Mouse (Mus musculus): ENCODE measurements around the gene Id1. TPM values are rescaled to one million over a fixed set of nuclear protein-coding genes. Genes with fewer than 3 reads are reported as not detected.
A peak's percentile ranks its signal among the peaks of the same experiment; 100 is the strongest.

Id1 gene
- total RNA-seq, 2 experiments from 2014 or later, result 22.4 to 24.2 TPM

- Histone ChIP-seq H3K4me3 (no peak overlapping the region), H3K27ac (no peak overlapping the region)
- no peak for DNase-seq (ENCODE audit: extremely low spot score in 1 of 2, low spot score in 2 of 2)
- no peak for TF ChIP-seq CTCF (IDR thresholded peaks at IDR 0.05)
- intact Hi-C loops (cut with DNase I), result no loop called here
These were observed 22.3 kb downstream of the Id1 start for GRCm38 (mm10) chr2:152758351-152758750.

DNA sequence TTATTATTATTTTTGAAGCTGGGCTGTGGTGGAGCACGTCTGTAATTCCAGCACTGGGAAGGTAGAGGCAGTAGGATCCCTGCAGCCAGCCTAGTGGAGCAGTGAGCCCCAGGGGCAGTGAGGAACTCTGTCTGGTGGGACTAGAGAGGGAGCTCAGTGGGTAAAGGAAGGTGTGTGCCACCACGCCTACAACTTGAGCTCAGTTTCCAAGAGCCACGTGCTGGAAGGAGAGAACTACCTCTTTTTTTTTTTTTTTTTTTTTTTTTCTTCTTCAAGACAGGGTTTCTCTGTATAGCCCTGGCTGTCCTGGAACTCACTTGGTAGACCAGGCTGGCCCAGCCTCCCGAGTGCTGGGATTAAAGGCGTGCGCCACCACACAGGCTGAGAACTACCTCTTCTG, 27.3 kb downstream of the Id1 start:
- intact Hi-C loops (cut with DNase I), result no loop called here
- no peak overlapping the region for H3K4me3 ChIP-seq
- no peak overlapping the region for H3K27ac ChIP-seq
- DNase-seq (ENCODE audit: extremely low spot score in 1 of 2, low spot score in 2 of 2), result no peak
- TF ChIP-seq CTCF (IDR thresholded peaks at IDR 0.05), result no peak

DNA sequence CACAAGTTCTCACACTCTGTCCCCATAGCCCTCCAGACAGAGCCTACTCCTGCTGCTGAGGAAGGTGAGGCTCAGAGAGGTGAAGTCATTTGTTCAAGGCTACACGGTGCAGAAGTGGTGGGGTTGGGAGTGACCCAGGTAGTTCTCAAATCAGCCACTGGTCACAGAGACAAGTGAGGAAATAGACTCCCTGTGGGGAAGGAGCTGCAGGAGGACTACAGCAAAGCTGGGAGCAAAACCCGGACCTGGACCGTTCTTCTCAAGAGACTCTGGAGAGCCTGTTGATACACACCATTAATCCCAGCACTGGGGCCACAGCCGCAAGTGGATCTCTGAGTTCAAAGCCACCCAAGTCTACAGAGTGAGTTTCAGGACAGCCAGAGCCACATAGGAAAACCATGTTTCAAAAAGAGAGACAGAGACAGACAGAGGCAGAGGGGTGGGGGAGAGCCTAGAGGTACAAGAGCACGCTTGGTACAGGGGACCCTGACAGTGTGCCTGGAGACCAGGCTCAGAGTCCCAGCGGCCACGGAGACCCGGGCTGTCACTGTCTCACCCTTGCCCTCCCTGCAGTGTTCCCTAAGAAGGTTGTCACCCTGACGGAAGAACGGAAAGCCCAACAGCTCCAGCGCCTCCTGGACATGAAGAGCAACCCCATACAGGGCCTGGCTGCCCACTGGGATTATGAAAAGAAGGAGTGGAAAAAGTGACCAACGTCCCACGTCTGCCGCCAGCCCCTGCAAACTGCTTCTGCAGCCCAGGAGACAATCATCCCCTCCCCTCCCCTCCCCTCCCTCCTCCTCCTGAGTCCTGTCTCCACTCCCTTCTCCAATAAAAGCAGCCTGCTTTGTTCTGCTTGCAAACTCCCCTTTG, 28.4 kb downstream of the Id1 start:
- H3K4me3 ChIP-seq, result no peak overlapping the region
- TF ChIP-seq CTCF (IDR thresholded peaks at IDR 0.05), result no peak
- no peak overlapping the region for H3K27ac ChIP-seq
- intact Hi-C loops (cut with DNase I), result no loop called here
- no peak for DNase-seq (ENCODE audit: extremely low spot score in 1 of 2, low spot score in 2 of 2)

- Histone ChIP-seq H3K4me3 (no peak overlapping the region), H3K27ac (no peak overlapping the region)
- TF ChIP-seq CTCF (IDR thresholded peaks at IDR 0.05), result no peak
- intact Hi-C loops (cut with DNase I), result no loop called here
- DNase-seq (ENCODE audit: extremely low spot score in 1 of 2, low spot score in 2 of 2), result no peak
These were observed 29.1 kb downstream of the Id1 start for GRCm38 (mm10) chr2:152765045-152765674.

DNA sequence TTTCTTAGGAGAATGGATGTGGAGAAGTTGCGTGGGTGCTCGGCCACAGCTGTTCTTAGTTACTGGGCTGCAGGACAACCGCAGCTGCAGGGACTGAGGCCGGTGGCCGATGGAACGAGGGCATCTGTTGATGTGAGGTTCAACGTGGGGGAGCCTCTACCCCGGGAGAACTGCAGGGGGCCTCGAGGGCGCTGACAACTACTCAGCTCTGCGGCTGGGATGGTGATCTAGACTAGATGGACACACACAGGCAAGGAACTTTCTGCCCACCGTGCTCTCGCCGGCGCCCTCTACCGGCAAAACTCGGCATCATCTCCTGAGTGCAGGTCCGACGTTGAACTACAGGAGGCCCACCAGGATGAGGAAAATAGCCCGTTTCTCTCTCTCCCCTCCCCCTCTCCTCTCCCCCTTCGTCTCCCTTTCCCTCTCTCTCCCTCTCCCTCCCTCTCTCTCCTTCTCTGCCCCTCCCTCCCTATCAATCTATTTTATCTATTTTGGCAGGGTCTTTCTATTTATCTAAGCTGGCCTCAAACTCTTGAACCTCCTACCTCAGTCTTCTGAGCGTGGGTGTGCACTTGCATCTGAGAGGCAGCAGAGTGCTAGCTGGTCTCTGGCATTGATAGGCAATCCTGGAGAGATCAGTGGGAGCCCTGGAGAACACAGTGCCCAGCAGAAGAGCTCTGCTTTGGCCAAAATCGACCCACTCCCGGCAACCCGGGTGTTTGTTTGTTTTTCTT, 30.5 kb downstream of the Id1 start:
- Histone ChIP-seq H3K4me3 (no peak overlapping the region), H3K27ac (no peak overlapping the region)
- DNase-seq (ENCODE audit: extremely low spot score in 1 of 2, low spot score in 2 of 2), result peak; percentile 80 to 90
- intact Hi-C loops (cut with DNase I), result loop anchor here (1.0 kb wide), 2 partner anchors 65 to 69 kb away; partner anchors contain the start of gene Bcl2l1
- TF ChIP-seq CTCF (IDR thresholded peaks at IDR 0.05), result peak; percentile 86

DNA sequence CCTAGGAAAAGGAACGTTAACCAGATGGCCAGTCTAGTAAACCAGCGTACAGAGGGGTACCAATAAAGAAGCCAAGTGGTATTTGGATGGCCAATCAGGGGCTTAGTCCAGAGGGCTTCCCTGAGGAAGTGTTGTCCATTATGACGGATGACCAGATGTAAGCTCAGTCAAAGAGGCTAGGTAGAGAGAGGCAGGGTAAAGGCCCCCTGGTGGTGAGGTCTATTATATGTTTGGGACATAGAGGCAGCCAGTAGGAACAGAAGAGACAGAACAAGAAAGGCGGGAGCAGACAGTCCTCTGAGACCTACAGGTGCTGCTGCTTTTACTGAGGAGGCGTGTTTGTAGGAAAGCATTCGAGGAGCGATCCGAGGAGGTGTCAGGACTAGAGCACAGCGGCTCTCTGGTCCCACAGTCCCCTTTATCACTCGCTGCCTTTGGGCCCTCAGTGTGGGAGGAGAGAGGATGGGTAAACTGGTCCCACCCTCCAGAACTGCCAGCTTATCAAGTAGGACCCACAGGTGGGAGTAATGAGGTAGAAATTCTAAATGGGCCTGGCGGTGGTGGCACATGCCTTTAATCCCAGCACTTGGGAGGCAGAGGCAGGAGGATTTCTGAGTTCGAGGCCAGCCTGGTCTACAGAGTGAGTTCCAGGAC, 31.7 kb downstream of the Id1 start:
- TF ChIP-seq CTCF (IDR thresholded peaks at IDR 0.05), result peak; percentile 56
- intact Hi-C loops (cut with DNase I), result no loop called here
- no peak overlapping the region for H3K27ac ChIP-seq

DNA sequence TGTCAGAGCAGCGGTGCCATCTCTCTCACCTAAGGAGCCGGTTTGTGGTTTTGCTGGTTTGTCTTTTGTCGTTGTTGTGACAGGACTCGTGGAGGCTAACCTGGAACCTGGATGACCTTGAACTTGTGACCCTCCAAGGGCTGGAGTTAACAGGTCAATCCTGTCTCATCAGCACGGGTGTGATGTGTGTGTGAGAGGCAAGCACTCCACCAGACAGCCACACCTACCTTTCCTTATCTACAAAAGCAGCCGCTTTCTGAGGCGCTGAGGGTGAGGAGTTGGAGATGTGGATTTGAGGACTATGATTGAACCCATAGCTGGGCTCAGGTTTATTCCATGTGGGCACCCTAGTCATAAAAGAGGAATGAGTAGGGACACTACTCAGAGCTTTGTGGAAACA, 33.6 kb downstream of the Id1 start:
- Histone ChIP-seq H3K27ac (no peak overlapping the region), H3K4me3 (no peak overlapping the region)
- TF ChIP-seq CTCF (IDR thresholded peaks at IDR 0.05), result no peak
- no peak for DNase-seq (ENCODE audit: extremely low spot score in 1 of 2, low spot score in 2 of 2)
- intact Hi-C loops (cut with DNase I), result no loop called here

More for the DNA sequence above, 31.7 kb downstream of the Id1 start:
- no peak overlapping the region for H3K4me3 ChIP-seq
- DNase-seq (ENCODE audit: extremely low spot score in 1 of 2, low spot score in 2 of 2), result no peak

GRCm38 (mm10) chr2:152771571-152771970, 35.5 kb downstream of the Id1 start:
- intact Hi-C loops (cut with DNase I), result no loop called here

DNA sequence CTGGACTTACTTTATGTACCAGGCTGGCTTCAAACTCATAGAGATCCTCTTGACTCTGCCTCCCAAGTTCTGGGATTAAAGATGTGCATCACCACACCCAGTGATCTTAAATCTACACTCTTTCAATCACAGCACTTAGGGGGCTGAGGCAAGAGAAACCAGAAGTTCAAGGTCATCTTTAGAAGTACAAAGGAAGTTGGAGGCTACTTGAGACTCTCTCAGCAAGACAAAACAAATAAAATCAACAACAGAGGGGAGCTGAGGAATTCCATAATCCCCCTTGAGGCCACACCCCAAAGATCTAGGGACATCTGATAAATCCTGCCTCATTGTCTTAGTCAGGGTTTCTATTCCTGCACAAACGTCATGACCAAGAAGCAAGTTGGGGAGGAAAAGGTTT, 36.2 kb downstream of the Id1 start:
- no peak for DNase-seq (ENCODE audit: extremely low spot score in 1 of 2, low spot score in 2 of 2)
- no peak overlapping the region for H3K27ac ChIP-seq
- H3K4me3 ChIP-seq, result no peak overlapping the region
- no peak for TF ChIP-seq CTCF (IDR thresholded peaks at IDR 0.05)
- intact Hi-C loops (cut with DNase I), result no loop called here

More at GRCm38 (mm10) chr2:152771571-152771970, 35.5 kb downstream of the Id1 start:
- H3K4me3 ChIP-seq, result no peak overlapping the region
- no peak for TF ChIP-seq CTCF (IDR thresholded peaks at IDR 0.05)
- no peak for DNase-seq (ENCODE audit: extremely low spot score in 1 of 2, low spot score in 2 of 2)
- no peak overlapping the region for H3K27ac ChIP-seq

- Histone ChIP-seq H3K4me3 (no peak overlapping the region), H3K27ac (peak overlapping the region; percentile 70)
- intact Hi-C loops (cut with DNase I), result no loop called here
- no peak for TF ChIP-seq CTCF (IDR thresholded peaks at IDR 0.05)
- DNase-seq (ENCODE audit: extremely low spot score in 1 of 2, low spot score in 2 of 2), result no peak
These were observed 39.3 kb downstream of the Id1 start for GRCm38 (mm10) chr2:152775357-152775756.

DNA sequence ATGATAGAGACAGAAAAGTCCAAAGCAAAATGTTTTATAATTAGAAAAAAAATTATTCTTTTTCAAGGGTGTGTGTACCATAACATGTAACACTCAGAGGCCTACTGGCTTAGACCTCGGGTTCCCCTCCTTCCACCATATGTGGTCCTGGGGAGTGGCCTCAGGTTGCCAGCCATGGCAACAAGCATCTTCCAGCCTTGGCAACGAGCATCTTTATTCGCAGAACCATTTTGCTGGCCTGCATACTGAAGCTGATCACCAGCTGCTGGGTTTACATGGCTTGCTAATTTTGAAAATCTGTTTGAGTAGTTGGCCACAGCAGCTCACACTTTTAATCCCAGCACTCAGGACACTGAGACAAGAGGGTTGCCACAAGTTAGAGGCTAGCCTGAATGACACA, 40.0 kb downstream of the Id1 start:
- intact Hi-C loops (cut with DNase I), result loop anchor here (2.0 kb wide), 1 partner anchor 55 kb away; the partner anchor contains the start of gene Bcl2l1
- no peak for TF ChIP-seq CTCF (IDR thresholded peaks at IDR 0.05)
- DNase-seq (ENCODE audit: extremely low spot score in 1 of 2, low spot score in 2 of 2), result no peak
- Histone ChIP-seq H3K27ac (peak overlapping the region; percentile 70), H3K4me3 (no peak overlapping the region)

All from left cerebral cortex, adult 2 months (tissue).